Mouse (Mus musculus) embryonic facial prominence, embryonic 12.5 days (tissue): ENCODE measurements around the gene Nr5a2. TPM values are rescaled to one million over a fixed set of nuclear protein-coding genes. Genes with fewer than 3 reads are reported as not detected.
A peak's percentile ranks its signal among the peaks of the same experiment; 100 is the strongest.

ENCODE experiments used
- ATAC-seq: fragments of 200-750 bp; cut with Nextera tagmentation; 2 replicates; pipeline ENCODE4 v1.8.0; 2017; ENCODE audit not compliant: insufficient number of reproducible peaks, insufficient read depth, low FRiP score, low TSS enrichment
- H3K27ac ChIP-seq: fragments of 300-500 bp; sonication (generic); 2 replicates; pipeline ENCODE4 v1.5.1; 2016; ENCODE audit warnings: mild to moderate bottlenecking
- H3K27me3 ChIP-seq: fragments of 300-500 bp; sonication (generic); 2 replicates; pipeline ENCODE4 v1.6.1; 2016; ENCODE audit warnings: mild to moderate bottlenecking, moderate library complexity
- H3K36me3 ChIP-seq: fragments of 300-500 bp; sonication (generic); 2 replicates; pipeline ENCODE4 v1.6.1; 2016; ENCODE audit warnings: mild to moderate bottlenecking
- H3K4me1 ChIP-seq: fragments of 300-500 bp; sonication (generic); 2 replicates; pipeline ENCODE4 v1.6.1; 2016
- H3K4me2 ChIP-seq: fragments of 300-500 bp; sonication (generic); replicated peaks from 2 replicates; pipeline ENCODE4 v1.6.1; 2016; ENCODE audit warnings: mild to moderate bottlenecking, moderate library complexity
- H3K4me3 ChIP-seq: fragments of 300-500 bp; sonication (generic); 2 replicates; pipeline ENCODE4 v1.5.1; 2016; ENCODE audit warnings: mild to moderate bottlenecking
- H3K9ac ChIP-seq: fragments of 300-500 bp; sonication (generic); 2 replicates; pipeline ENCODE4 v1.6.1; 2016; ENCODE audit warnings: mild to moderate bottlenecking, moderate library complexity
- H3K9me3 ChIP-seq: fragments of 300-500 bp; sonication (generic); 2 replicates; pipeline ENCODE4 v1.6.1; 2016; ENCODE audit warnings: mild to moderate bottlenecking, moderate library complexity
- WGBS: fragments of 180-500 bp; shearing (Covaris S2); methylation state at CpG from one replicate; pipeline ENCODE4 v1.1.7; 2016; 5-methylcytosine and 5-hydroxymethylcytosine counted together
- polyA plus RNA-seq: library from polyadenylated mRNA; unstranded; fragments of >200 nt; fragmentation: Nextera tagmentation; extraction: Ambion mirVana; gene quantifications from 2 replicates; pipeline ENCODE4 v1.2.1, GENCODE M21; 2016

Gene Nr5a2
- polyA plus RNA-seq, 1 experiment from 2014 or later: 3.0 TPM

DNA sequence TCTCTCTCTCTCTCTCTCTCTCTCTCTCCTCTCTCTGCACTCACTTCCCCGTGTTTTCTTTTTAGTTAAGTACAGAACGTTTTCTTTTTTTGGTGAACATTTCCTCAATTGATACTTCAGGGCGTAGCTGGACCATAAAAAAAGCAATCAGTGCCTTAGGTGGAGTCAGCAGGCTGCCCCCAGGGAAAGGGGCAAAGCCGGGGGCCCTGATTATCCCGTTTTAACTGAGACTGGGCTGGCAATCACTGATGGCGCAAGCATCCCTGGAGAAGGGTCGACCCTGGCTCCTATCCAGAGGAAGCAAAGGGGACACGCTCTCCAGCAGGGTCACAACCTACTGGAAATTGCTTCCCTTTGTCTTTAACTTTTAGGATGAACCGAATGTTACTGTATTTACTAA is 1.6 kb downstream of the Nr5a2 start:
- no peaks in the 10 kb centered on the region for H3K36me3 ChIP-seq
- H3K27ac ChIP-seq: no peak overlapping the region
- no peak overlapping the region for H3K9ac ChIP-seq
- H3K9me3 ChIP-seq: no peaks in the 10 kb centered on the region
- no peak for ATAC-seq
- peak overlapping the region; percentile 43 for H3K4me2 ChIP-seq
- peaks cover 47% of the 10 kb centered on the region for H3K27me3 ChIP-seq
- 2% methylated on average over 9 of the region's 9 CpGs for WGBS
- H3K4me3 ChIP-seq: no peak overlapping the region
- peaks cover 8% of the 10 kb centered on the region for H3K4me1 ChIP-seq

DNA sequence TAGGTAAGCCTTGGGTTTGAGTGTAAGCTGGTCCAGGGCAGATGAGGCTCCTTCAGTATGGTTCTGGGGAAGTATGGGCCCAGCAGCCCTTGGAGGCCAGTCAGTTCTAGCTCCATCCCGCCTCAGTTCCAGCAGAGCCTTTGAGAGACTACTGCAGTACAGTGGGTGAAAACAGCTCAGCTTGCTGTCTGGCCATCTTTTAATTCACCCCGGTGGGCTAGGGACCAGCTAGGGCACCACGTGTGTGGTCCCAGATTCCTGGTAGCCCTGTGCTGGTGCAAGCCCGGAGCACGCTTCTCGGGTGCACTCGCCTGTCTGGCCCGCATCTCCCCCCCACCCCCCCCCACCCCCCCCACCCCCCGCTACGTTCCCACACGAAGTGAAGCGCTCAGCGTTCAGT is 2.1 kb downstream of the Nr5a2 start:
- peaks cover 8% of the 10 kb centered on the region for H3K4me1 ChIP-seq
- under 1% methylated on average over 12 of the region's 13 CpGs for WGBS
- H3K9ac ChIP-seq: no peak overlapping the region
- H3K27me3 ChIP-seq: peaks cover 47% of the 10 kb centered on the region
- H3K4me3 ChIP-seq: 0 out of 2 replicates have a peak overlapping the region, but pooled peaks have one; percentile 1
- H3K36me3 ChIP-seq: no peaks in the 10 kb centered on the region
- H3K9me3 ChIP-seq: no peaks in the 10 kb centered on the region
- H3K27ac ChIP-seq: no peak overlapping the region
- ATAC-seq: no peak
- peak overlapping the region; percentile 43 for H3K4me2 ChIP-seq

DNA sequence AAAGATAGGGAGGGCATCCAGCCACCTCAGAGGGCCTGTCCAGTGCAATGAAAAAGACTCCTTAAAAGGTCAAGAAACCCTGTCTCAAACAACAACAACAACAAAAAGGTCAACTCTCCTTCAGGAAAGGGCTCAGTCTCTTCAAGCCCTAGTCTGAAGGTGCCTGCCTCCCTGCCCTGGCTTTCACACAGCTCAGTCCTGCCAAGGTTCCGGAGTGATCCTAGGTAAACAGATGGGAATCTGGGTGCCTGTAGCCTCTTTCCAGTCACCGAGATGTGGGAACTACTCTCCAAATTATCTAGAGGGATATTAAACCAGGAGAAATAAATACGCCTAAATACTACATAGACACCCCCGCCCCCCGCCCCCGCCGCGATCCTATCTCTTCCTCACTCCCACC is 2.6 kb downstream of the Nr5a2 start:
- 15% methylated on average over 8 of the region's 8 CpGs for WGBS
- Histone ChIP-seq H3K9me3 (no peaks in the 10 kb centered on the region), H3K4me2 (peak overlapping the region; percentile 43; the same call in 1 of the 2 replicates), H3K36me3 (no peaks in the 10 kb centered on the region), H3K27me3 (peaks cover 51% of the 10 kb centered on the region), H3K9ac (no peak overlapping the region), H3K4me3 (no peak overlapping the region), H3K4me1 (peaks cover 11% of the 10 kb centered on the region), H3K27ac (no peak overlapping the region)
- ATAC-seq: no peak

DNA sequence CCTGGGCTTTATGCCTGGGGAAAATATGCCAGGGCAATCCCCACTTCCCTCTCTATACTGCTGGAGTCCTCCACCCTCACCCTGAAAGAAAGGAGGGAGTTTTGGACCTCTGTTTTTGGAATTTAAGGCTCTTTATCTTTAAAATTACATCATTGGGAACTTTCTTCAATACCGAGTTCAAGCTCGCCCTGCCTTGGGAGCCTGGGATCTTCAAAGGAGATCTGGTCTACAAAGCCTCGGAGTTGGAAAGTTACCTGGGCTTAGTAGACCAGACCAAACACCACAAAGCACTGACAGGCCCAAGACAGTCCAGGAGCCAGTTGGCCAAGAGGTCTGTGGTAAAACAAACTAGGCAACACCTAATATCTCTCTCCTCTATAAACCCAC is 6.1 kb downstream of the Nr5a2 start:
- Histone ChIP-seq H3K4me2 (no peak overlapping the region), H3K4me1 (peaks cover 23% of the 10 kb centered on the region), H3K36me3 (no peaks in the 10 kb centered on the region), H3K4me3 (no peak overlapping the region), H3K27me3 (peaks cover 81% of the 10 kb centered on the region), H3K9ac (no peak overlapping the region), H3K27ac (no peak overlapping the region), H3K9me3 (no peaks in the 10 kb centered on the region)
- 14% methylated on average over 3 of the region's 3 CpGs for WGBS
- ATAC-seq: no peak

DNA sequence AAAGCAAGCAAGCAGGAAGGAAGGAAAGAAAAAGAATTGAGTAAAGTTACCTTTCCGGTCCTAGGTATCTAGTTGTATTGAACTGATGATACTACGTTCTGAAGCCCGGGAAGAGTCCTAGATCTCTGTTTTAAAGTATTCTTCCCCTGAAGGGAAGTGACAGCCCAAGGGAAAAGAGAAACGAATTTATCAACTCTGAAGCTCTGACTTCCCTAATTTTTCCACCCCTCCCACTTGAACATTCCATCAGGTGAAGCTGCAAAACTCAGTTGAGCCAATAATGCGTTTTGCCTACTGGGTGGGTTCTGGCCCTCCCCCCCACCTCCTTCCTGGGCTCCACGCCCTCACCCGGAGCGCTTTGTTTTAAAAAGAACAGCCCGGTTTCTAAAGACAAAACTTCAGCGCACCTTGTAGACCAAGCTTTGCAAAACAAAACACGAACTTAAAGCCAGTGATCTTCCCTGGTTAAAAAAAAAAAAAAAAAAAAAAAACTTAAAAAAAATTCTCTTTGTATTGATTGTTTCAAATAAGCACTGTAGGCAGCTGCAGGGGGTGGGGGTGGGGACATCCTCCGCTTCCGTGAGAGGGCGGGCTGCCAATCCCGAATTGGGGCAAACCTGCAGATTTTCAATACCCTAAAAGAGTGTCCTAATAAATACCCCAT is 6.7 kb downstream of the Nr5a2 start:
- Histone ChIP-seq H3K4me3 (no peak overlapping the region), H3K9me3 (no peaks in the 10 kb centered on the region), H3K27me3 (peaks cover 84% of the 10 kb centered on the region), H3K36me3 (no peaks in the 10 kb centered on the region), H3K9ac (no peak overlapping the region), H3K27ac (no peak overlapping the region), H3K4me1 (peaks cover 26% of the 10 kb centered on the region), H3K4me2 (no peak overlapping the region; the same call in 1 of the 2 replicates)
- 2% methylated on average over 15 of the region's 15 CpGs for WGBS
- ATAC-seq: no peak

DNA sequence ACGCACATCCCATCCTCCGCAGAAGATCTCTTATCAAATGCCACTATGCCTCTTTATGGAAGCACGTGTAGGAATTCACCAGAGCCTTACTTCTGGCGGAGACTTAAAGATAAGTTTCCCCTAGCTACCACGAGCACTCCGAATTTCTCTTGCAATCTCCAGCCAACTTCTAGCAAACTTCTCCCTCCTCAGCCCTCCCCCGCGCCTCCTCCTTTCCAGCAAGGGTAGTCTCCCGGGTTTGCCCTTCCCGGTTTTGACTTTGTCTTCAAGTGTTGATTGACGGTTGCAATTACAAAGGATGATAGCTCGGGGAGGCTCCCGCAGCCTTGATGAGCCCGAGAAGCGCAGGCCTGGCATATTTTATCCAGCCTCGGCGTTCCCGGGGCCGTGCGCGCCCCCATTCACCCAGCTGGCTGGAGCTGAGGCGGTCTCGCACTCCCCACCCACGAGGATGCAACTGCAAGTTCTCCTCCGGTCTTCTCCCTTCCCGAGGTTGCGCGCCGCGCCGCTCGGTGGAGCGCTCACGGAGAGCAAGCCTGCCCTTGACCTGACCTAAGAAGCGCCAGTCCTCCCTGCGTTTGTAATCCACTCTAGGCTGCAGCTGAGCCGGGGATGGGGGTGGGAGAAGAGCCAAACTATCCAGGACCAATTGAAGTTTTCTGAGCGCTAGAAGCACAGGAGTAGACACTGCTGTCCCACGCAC is 7.5 kb downstream of the Nr5a2 start:
- Histone ChIP-seq H3K27me3 (peaks cover 81% of the 10 kb centered on the region), H3K4me1 (peaks cover 22% of the 10 kb centered on the region), H3K36me3 (no peaks in the 10 kb centered on the region), H3K9me3 (no peaks in the 10 kb centered on the region), H3K4me3 (peak overlapping the region; percentile 34), H3K27ac (0 out of 2 replicates have a peak overlapping the region, but pooled peaks have one; percentile 36), H3K4me2 (peak overlapping the region; percentile 57), H3K9ac (peak overlapping the region; percentile 27; the same call in 1 of the 2 replicates)
- under 1% methylated on average over 39 of the region's 39 CpGs for WGBS
- ATAC-seq: no peak

DNA sequence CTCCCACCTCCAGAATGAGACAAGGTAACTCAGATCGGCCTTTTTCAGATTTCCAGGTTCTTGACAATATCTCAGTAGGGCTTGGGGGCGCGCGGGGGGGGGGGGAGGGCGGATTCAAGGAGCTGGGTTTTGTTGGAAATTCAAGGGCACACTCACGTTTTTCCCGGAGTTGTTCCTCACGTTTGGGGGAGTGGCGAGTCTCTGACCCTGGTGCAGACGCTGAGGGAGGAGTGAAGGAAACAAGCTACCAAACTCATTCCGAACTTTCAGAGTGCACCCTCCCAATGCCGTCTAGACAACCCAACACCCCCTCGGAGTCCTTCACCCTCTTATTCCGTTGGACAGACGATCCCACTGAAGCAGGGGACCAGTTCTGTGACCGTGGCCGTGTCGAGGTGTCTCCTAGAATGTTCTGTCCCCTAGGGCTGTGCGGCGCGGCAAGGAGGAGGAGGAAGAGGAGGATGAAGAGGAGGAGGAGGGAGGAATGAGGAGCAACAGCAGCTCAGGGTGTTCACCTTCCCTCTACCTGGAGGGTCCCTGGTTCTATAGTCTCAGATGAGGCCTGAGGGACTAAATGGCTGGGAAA is 8.2 kb downstream of the Nr5a2 start:
- Histone ChIP-seq H3K36me3 (no peaks in the 10 kb centered on the region), H3K4me3 (peak overlapping the region; percentile 34), H3K9me3 (no peaks in the 10 kb centered on the region), H3K9ac (no peak overlapping the region), H3K27me3 (peaks cover 73% of the 10 kb centered on the region), H3K4me1 (peaks cover 24% of the 10 kb centered on the region), H3K4me2 (peak overlapping the region; percentile 57), H3K27ac (no peak overlapping the region)
- ATAC-seq: no peak
- 2% methylated on average over 21 of the region's 21 CpGs for WGBS

DNA sequence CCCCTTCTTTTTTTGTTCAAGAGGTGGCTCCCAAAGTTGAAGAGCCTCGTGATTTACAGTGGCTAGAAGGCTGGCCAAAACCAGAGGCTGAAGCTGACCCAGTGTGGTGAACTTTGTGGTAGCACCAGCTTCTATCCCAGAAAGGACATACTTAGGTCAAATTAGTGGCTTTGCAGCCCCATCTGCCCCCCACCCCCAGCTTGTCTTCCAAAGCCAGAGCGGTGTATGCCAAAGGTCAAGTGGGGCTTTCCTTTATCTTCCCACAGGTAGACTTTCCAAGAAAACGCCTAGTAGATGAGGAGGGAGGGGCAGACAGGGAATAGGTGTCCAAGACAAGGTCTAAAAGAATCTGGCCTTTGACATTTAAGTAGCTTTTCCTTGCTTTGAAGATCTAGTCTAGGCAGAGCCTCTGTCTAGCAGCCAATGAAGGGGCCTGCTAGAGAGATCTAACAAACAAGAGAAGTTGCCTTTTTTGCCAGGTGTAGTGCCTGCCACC is 9.0 kb downstream of the Nr5a2 start:
- Histone ChIP-seq H3K4me2 (no peak overlapping the region), H3K27ac (no peak overlapping the region), H3K27me3 (peaks cover 69% of the 10 kb centered on the region), H3K4me3 (no peak overlapping the region), H3K4me1 (peaks cover 26% of the 10 kb centered on the region), H3K9ac (no peak overlapping the region), H3K36me3 (no peaks in the 10 kb centered on the region), H3K9me3 (no peaks in the 10 kb centered on the region)
- no peak for ATAC-seq
- 19% methylated on average over 3 of the region's 3 CpGs for WGBS

DNA sequence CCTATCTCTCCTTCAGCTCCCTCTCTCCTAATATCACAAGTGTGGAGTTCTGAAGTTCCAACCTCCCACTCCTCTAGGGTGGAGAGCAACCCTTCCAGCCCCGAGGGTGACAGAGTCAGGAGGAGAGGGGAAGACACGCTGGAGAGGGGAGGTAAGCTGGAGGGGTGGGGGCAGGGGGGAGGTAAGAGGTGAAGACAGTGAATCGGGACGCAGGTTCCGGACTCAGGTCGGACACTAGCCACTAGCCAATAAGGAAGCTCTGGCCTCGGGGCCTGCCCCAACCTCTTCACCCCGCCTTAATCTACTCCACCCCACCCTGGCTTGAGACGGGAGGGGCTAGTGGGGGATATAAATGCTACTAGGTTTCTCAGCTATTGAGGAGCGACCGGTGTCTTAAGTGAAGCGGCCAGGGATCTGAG is 10.9 kb downstream of the Nr5a2 start:
- peak overlapping the region; percentile 37 for H3K4me3 ChIP-seq
- ATAC-seq: peak; percentile 12; the same call in 1 of the 2 replicates
- no peak overlapping the region for H3K27ac ChIP-seq
- peaks cover 64% of the 10 kb centered on the region for H3K27me3 ChIP-seq
- no peaks in the 10 kb centered on the region for H3K36me3 ChIP-seq
- peak overlapping the region; percentile 64 for H3K4me2 ChIP-seq
- under 1% methylated on average over 12 of the region's 12 CpGs for WGBS
- H3K4me1 ChIP-seq: peaks cover 30% of the 10 kb centered on the region
- no peaks in the 10 kb centered on the region for H3K9me3 ChIP-seq
- H3K9ac ChIP-seq: peak overlapping the region; percentile 42; the same call in 1 of the 2 replicates

DNA sequence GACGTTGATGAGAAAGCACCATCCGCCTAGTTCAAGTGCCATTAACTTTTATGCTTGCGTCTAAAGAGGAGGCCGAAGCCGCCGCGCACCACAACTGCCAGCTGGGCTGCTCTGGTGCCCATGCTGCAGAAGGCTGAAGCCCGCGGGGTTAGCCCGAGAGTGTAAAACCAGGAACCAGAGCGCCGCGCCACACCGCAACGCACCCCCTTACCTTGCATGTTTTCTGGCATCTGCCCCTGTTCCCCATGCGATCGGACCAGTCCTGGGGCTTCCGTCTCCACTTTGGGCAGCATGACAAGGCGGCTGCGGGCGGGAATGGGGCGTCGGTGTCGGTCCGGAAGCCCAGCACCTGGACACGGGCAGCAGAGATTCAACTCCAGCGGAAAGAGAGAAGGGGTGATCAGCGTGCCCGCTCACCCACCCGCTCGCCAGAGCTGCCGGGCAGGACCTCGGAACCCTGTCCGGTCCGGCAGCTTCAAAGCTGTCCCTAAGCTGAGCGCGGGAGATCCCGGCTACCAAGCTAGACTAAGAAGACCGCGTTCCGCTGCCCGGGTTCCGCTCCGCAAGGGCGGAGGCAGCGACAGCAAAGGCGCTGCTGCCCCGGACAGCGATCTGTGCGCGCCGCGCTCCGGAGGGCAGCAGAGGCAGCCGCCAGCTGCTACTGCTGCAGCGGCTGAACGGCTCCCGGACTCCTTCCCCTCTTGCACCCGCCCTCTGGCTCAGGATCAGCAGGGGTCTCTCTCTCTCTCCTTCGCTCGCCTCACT is 11.6 kb downstream of the Nr5a2 start:
- peak overlapping the region; percentile 64 for H3K4me2 ChIP-seq
- WGBS: under 1% methylated on average over 60 of the region's 61 CpGs
- ATAC-seq: peak; percentile 49; the same call in 1 of the 2 replicates
- peaks cover 61% of the 10 kb centered on the region for H3K27me3 ChIP-seq
- H3K9me3 ChIP-seq: no peaks in the 10 kb centered on the region
- peak overlapping the region; percentile 42 for H3K9ac ChIP-seq
- peak overlapping the region; percentile 37 for H3K4me3 ChIP-seq
- no peak overlapping the region for H3K27ac ChIP-seq
- H3K4me1 ChIP-seq: peaks cover 30% of the 10 kb centered on the region
- H3K36me3 ChIP-seq: no peaks in the 10 kb centered on the region

DNA sequence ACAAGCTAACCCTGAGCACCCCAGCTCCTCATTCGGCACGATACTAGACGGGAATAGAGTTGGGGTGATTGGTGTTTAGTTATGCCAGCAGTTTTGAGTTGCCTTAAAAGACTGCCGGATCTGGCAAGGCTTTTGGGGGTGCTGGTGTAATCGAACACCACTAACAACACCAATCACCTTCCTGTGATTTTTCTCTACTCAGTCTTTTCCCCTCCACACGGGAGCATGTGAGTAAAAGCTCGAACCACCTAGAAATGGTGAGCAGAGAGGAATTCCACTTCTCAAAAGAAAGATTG is 12.2 kb downstream of the Nr5a2 start:
- Histone ChIP-seq H3K9ac (peak overlapping the region; percentile 42; the same call in 1 of the 2 replicates), H3K4me2 (peak overlapping the region; percentile 64), H3K4me3 (peak overlapping the region; percentile 37), H3K27ac (no peak overlapping the region), H3K4me1 (peaks cover 30% of the 10 kb centered on the region), H3K27me3 (peaks cover 65% of the 10 kb centered on the region), H3K9me3 (no peaks in the 10 kb centered on the region), H3K36me3 (no peaks in the 10 kb centered on the region)
- no peak for ATAC-seq
- 2% methylated on average over 7 of the region's 7 CpGs for whole genome bisulfite sequencing
